Mouse (Mus musculus) spleen, adult 2 months (tissue): ENCODE measurements around the gene Poc1a.

Experiments
- CTCF ChIP-seq: fragments of 200-500 bp; IDR thresholded peaks from 2 replicates; pipeline ENCODE4 v1.5.1; 2011; ENCODE audit warnings: mild to moderate bottlenecking, inconsistent platforms; ENCODE audit not compliant: insufficient read depth, insufficient read length, insufficient replicate concordance; ENCODE audit errors: extremely low read depth
- POLR2A ChIP-seq: fragments of 200-500 bp; IDR thresholded peaks from 2 replicates; pipeline ENCODE4 v1.6.1; 2011; ENCODE audit warnings: low read depth, low read length, inconsistent platforms

DNA sequence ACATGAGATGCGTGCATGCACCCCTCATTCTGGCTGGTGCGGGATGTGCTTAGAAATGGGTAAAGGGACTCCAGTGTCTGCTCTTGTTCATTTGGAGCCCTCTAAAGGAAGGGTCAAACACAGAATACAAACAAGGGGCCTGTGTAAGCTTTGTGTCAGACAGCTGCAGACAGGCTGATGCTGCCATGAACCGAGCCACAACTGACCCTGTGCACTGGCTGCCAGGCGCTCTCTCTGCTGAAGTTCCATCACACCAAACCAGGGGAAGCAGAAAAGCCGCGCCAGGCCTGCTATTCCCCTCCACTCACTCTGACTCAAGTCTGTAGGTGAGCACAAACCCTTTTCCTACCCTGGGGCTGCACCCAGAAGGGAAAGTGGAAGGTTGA lies 58.3 kb downstream of the Poc1a start:
- TF ChIP-seq CTCF (no peak), POLR2A (no peak)
